Mouse (Mus musculus): ENCODE data around the gene 9330182O14Rik. TPM values are rescaled to one million over a fixed set of nuclear protein-coding genes. Genes with fewer than 3 reads are reported as not detected.

The 9330182O14Rik gene
- not detected in 2 replicates for polyA plus RNA-seq (2014; fragmentation: Nextera tagmentation; extraction: Ambion mirVana)

DNA sequence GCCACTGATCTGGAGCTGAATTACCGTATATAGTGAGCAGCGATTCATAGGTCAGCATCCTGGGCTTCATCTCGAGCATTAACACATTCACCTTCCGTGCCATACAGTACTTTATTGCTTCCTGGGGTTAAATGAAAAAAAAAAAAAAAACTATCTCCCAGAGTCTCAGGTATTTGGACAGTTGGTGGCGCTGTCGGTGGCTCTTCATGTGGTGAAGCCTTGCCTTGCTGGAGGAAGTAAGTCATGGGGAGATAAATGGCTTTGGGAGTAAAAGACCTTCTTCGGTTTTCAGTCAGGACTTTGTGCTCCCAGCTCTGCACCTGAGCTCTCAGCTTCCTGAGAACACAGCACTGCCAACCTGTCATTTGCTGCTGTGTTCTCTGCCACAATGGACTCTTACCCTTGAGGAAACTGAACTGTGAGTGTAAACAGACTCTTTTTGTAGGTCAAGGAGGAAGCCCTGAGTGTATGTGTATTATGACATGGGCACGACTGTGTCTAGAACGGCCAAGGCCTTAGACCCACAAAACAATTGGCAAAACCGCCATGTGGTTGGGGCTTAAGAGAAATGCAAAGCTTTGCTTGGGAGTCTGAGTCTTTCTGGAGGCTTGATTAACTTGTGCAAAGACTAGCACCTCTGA is at the start of gene 9330182O14Rik:
9330182O14Rik (plus strand) TSS at position 214 of the 641 bp plus-strand sequence.
- H3K4me1 ChIP-seq (ENCODE audit: control insufficient read depth, insufficient read depth, low read length), result no peaks in the 10 kb centered on the region
- H3K9ac ChIP-seq (replicated peaks; ENCODE audit: low read depth, low read length), result no peak within 1 kb of the TSS
- no peak within 1 kb of the TSS for H3K27ac ChIP-seq (ENCODE audit: low read depth, low read length)
- H3K4me2 ChIP-seq (ENCODE audit: low read depth, low read length), result no peak within 1 kb of the TSS
- 55% methylated on average over 10 of the region's 10 CpGs for WGBS
- ATAC-seq (ENCODE audit: low read depth), result no peak
- no peak within 1 kb of the TSS for H3K4me3 ChIP-seq (ENCODE audit: low read depth, low read length)
- no peaks in the 10 kb centered on the region for H3K9me3 ChIP-seq (ENCODE audit: control insufficient read depth, low read length)
- no peaks in the 10 kb centered on the region for H3K27me3 ChIP-seq (ENCODE audit: control insufficient read depth, insufficient read depth, low read length)
- H3K36me3 ChIP-seq (ENCODE audit: control insufficient read depth, insufficient read depth, low read length), result no peaks in the 10 kb centered on the region

DNA sequence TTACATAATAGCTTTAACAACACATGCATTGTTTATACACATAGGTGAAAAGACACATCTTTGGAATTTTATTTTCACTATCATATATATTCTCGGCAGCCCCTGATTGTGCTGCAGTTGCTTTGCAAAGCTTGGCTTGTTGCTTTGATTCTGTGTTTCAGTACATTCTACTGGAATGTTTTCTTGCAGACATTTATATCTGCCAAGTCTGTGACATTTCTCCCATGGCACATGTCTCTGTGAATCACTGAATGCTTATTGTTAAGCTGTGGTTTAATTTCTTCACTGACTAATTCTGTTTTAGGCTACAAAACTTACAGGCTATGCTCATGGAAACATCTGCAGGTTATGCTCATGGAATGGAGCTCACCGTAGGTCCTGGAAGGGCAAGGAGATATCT is 30.9 kb upstream of the 9330182O14Rik start:
- no peak overlapping the region for H3K9ac ChIP-seq (replicated peaks; ENCODE audit: low read depth, low read length)
- no peak overlapping the region for H3K4me2 ChIP-seq (ENCODE audit: low read depth, low read length)
- no peaks in the 10 kb centered on the region for H3K9me3 ChIP-seq (ENCODE audit: control insufficient read depth, low read length)
- H3K27ac ChIP-seq (ENCODE audit: low read depth, low read length), result no peak overlapping the region
- WGBS, result 91% methylated on average over 2 of the region's 2 CpGs
- no peaks in the 10 kb centered on the region for H3K27me3 ChIP-seq (ENCODE audit: control insufficient read depth, insufficient read depth, low read length)
- no peak for ATAC-seq (ENCODE audit: low read depth)
- no peaks in the 10 kb centered on the region for H3K36me3 ChIP-seq (ENCODE audit: control insufficient read depth, insufficient read depth, low read length)
- H3K4me3 ChIP-seq (ENCODE audit: low read depth, low read length), result no peak overlapping the region
- no peaks in the 10 kb centered on the region for H3K4me1 ChIP-seq (ENCODE audit: control insufficient read depth, insufficient read depth, low read length)

DNA sequence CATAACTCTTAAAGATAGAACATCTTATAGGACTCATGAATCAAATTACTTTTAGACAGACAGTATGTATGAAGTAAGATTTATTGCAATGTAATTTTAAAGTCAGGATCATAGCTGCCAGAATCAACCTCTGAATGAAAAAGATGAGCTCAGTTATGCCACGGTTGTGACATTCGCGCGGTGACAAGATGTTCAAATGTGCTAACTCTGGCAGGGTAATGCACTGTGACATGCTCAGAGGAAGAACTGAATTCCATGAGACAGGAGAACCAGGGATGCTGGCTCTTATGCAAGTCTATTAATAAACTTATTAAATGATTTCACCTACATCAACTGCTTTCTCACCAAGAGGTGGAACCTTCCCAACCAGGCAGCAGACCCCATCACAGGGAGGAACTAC is 28.5 kb upstream of the 9330182O14Rik start:
- Histone ChIP-seq H3K27ac (ENCODE audit: low read depth, low read length) (no peak overlapping the region), H3K4me1 (ENCODE audit: control insufficient read depth, insufficient read depth, low read length) (no peaks in the 10 kb centered on the region), H3K27me3 (ENCODE audit: control insufficient read depth, insufficient read depth, low read length) (no peaks in the 10 kb centered on the region), H3K4me3 (ENCODE audit: low read depth, low read length) (no peak overlapping the region), H3K4me2 (ENCODE audit: low read depth, low read length) (no peak overlapping the region), H3K36me3 (ENCODE audit: control insufficient read depth, insufficient read depth, low read length) (no peaks in the 10 kb centered on the region), H3K9ac (replicated peaks; ENCODE audit: low read depth, low read length) (no peak overlapping the region), H3K9me3 (ENCODE audit: control insufficient read depth, low read length) (no peaks in the 10 kb centered on the region)
- WGBS, result 77% methylated on average over 4 of the region's 4 CpGs
- no peak for ATAC-seq (ENCODE audit: low read depth)

GRCm38 (mm10) chr15:40113888-40114576 is 20.1 kb upstream of the 9330182O14Rik start:
- Histone ChIP-seq H3K9me3 (ENCODE audit: control insufficient read depth, low read length) (no peaks in the 10 kb centered on the region), H3K36me3 (ENCODE audit: control insufficient read depth, insufficient read depth, low read length) (no peaks in the 10 kb centered on the region), H3K27me3 (ENCODE audit: control insufficient read depth, insufficient read depth, low read length) (no peaks in the 10 kb centered on the region), H3K4me1 (ENCODE audit: control insufficient read depth, insufficient read depth, low read length) (peaks cover 4% of the 10 kb centered on the region; the same call in 1 of the 2 replicates), H3K27ac (ENCODE audit: low read depth, low read length) (no peak overlapping the region), H3K4me2 (ENCODE audit: low read depth, low read length) (peak overlapping the region; percentile 38), H3K9ac (replicated peaks; ENCODE audit: low read depth, low read length) (no peak overlapping the region), H3K4me3 (ENCODE audit: low read depth, low read length) (0 out of 2 replicates have a peak overlapping the region, but pooled peaks have one; percentile 4)
- 29% methylated on average over 17 of the region's 18 CpGs for WGBS
- peak; percentile 60; the same call in 1 of the 2 replicates for ATAC-seq (ENCODE audit: low read depth)

- Histone ChIP-seq H3K9ac (replicated peaks; ENCODE audit: low read depth, low read length) (0 out of 2 replicates have a peak overlapping the region, but pooled peaks have one; percentile 25), H3K36me3 (ENCODE audit: control insufficient read depth, insufficient read depth, low read length) (no peaks in the 10 kb centered on the region), H3K4me3 (ENCODE audit: low read depth, low read length) (0 out of 2 replicates have a peak overlapping the region, but pooled peaks have one; percentile 4), H3K27me3 (ENCODE audit: control insufficient read depth, insufficient read depth, low read length) (no peaks in the 10 kb centered on the region), H3K4me1 (ENCODE audit: control insufficient read depth, insufficient read depth, low read length) (peaks cover 4% of the 10 kb centered on the region; the same call in 1 of the 2 replicates), H3K9me3 (ENCODE audit: control insufficient read depth, low read length) (no peaks in the 10 kb centered on the region), H3K4me2 (ENCODE audit: low read depth, low read length) (peak overlapping the region; percentile 38), H3K27ac (ENCODE audit: low read depth, low read length) (peak overlapping the region; percentile 28; the same call in 1 of the 2 replicates)
- ATAC-seq (ENCODE audit: low read depth), result peak; percentile 81
- 28% methylated on average over 22 of the region's 22 CpGs for WGBS
Observed at GRCm38 (mm10) chr15:40114600-40115271, 19.4 kb upstream of the 9330182O14Rik start.

DNA sequence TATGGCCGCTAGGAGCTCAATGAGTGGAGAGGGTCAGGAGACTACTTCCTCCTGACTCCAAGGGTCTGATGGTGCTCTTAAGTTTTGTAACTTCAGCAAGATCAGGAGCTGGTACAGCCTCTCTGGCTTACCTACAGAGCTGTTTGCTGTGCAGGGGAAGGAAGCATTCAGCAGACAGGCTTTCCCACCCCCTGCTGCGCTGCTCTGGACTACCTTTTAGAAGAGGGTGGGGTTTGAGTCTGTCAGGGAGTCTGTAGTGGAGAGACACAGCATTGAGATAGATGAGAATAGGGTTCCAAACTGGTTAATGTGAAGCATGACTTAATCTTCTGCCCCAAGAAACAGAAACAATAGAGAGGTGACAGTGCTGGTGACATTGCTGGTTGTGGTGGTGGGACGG is 17.8 kb upstream of the 9330182O14Rik start:
- Histone ChIP-seq H3K9ac (replicated peaks; ENCODE audit: low read depth, low read length) (no peak overlapping the region), H3K4me2 (ENCODE audit: low read depth, low read length) (no peak overlapping the region), H3K36me3 (ENCODE audit: control insufficient read depth, insufficient read depth, low read length) (no peaks in the 10 kb centered on the region), H3K27ac (ENCODE audit: low read depth, low read length) (no peak overlapping the region), H3K4me3 (ENCODE audit: low read depth, low read length) (no peak overlapping the region), H3K9me3 (ENCODE audit: control insufficient read depth, low read length) (no peaks in the 10 kb centered on the region), H3K27me3 (ENCODE audit: control insufficient read depth, insufficient read depth, low read length) (no peaks in the 10 kb centered on the region), H3K4me1 (ENCODE audit: control insufficient read depth, insufficient read depth, low read length) (peaks cover 4% of the 10 kb centered on the region; the same call in 1 of the 2 replicates)
- WGBS, result 79% methylated on average over 3 of the region's 3 CpGs
- no peak for ATAC-seq (ENCODE audit: low read depth)

- H3K9ac ChIP-seq (replicated peaks; ENCODE audit: low read depth, low read length), result no peak overlapping the region
- no peaks in the 10 kb centered on the region for H3K9me3 ChIP-seq (ENCODE audit: control insufficient read depth, low read length)
- peak; percentile 59; the same call in 1 of the 2 replicates for ATAC-seq (ENCODE audit: low read depth)
- H3K27ac ChIP-seq (ENCODE audit: low read depth, low read length), result no peak overlapping the region
- no peaks in the 10 kb centered on the region for H3K36me3 ChIP-seq (ENCODE audit: control insufficient read depth, insufficient read depth, low read length)
- H3K4me1 ChIP-seq (ENCODE audit: control insufficient read depth, insufficient read depth, low read length), result no peaks in the 10 kb centered on the region
- no peaks in the 10 kb centered on the region for H3K27me3 ChIP-seq (ENCODE audit: control insufficient read depth, insufficient read depth, low read length)
- WGBS, result 54% methylated on average over 9 of the region's 9 CpGs
- H3K4me3 ChIP-seq (ENCODE audit: low read depth, low read length), result no peak overlapping the region
- H3K4me2 ChIP-seq (ENCODE audit: low read depth, low read length), result no peak overlapping the region
Observed at GRCm38 (mm10) chr15:40124211-40124953, 9.8 kb upstream of the 9330182O14Rik start.

- ATAC-seq (ENCODE audit: low read depth), result 0 out of 2 replicates have a peak, but pooled peaks have one; percentile 35
- Histone ChIP-seq H3K4me1 (ENCODE audit: control insufficient read depth, insufficient read depth, low read length) (no peaks in the 10 kb centered on the region), H3K9me3 (ENCODE audit: control insufficient read depth, low read length) (no peaks in the 10 kb centered on the region), H3K9ac (replicated peaks; ENCODE audit: low read depth, low read length) (no peak overlapping the region), H3K4me3 (ENCODE audit: low read depth, low read length) (no peak overlapping the region), H3K4me2 (ENCODE audit: low read depth, low read length) (no peak overlapping the region), H3K27ac (ENCODE audit: low read depth, low read length) (no peak overlapping the region), H3K36me3 (ENCODE audit: control insufficient read depth, insufficient read depth, low read length) (no peaks in the 10 kb centered on the region), H3K27me3 (ENCODE audit: control insufficient read depth, insufficient read depth, low read length) (no peaks in the 10 kb centered on the region)
- WGBS, result 40% methylated on average over 5 of the region's 5 CpGs
Observed at GRCm38 (mm10) chr15:40129496-40129895, 4.7 kb upstream of the 9330182O14Rik start.
